Mouse (Mus musculus) urinary bladder, postnatal 14 days (tissue): ENCODE measurements at regions not wholly inside any gene's neighbourhood (a gene's known extent, or its start where the extent isn't known, plus 50 kb on each side); places are given as distances from the start of the nearest gene placed in this dataset.
"Not testable (repeated sequence)": the region's sequence is repeated elsewhere in the genome, so short reads cannot be mapped to it uniquely, and the experiment has no call there.

ENCODE experiments used
- DNase-seq: peaks from one replicate; pipeline ENCODE4 v3.0.0; 2021; ENCODE audit warnings: low spot score

DNA sequence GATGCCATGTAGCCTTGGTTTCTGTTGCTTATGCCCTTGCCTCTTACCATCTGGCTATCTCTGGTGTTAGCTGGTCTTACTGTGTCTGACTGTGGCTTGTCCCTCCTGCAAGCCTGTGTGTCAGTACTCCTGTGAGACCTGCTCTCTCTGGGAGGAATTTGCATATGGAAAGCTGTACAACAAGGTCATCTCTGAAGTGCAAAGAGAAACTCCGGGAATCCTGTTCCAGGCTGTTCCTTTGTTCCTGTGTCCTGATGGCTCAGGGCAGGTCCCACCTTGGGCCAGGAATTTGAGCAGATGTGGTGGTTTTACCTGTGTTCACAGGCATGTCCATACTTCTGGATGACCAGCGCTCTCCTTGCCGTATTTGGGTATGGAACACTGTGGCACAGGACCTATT is 218.6 kb upstream of the Nsun6 start:
- no peak for DNase-seq

DNA sequence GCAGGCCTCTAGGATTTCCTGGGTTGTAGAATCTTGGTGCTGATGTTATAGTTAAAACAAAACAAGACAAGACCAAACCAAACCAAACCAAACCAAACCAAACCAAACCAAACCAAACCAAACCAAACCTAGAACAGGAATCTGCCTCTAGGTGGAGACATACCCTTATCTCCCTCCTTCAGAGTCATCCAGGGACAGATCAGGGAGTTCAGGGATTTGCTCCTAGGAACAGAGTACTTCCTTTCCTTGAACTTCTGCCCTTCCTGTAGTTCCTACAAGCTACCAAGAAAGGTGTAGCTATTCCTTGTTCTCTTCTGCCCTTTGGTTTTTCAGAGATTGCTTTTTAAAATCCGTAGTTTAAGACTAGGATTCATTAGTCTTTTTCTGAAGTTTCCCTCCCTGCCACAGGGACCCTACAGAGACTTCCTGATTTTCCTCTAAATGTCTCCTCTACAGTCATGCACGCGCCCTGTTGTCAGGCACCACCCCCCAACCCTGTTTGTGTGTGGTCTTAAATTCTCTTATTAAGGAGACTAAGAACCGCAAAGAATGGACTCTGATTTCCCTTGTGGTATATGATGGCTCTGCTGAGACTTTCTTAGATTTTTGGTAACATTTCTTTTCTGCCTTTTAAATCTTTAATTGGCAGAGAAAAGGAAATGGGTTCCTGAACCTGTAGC is 205.8 kb upstream of the Nsun6 start:
- no peak for DNase-seq

DNA sequence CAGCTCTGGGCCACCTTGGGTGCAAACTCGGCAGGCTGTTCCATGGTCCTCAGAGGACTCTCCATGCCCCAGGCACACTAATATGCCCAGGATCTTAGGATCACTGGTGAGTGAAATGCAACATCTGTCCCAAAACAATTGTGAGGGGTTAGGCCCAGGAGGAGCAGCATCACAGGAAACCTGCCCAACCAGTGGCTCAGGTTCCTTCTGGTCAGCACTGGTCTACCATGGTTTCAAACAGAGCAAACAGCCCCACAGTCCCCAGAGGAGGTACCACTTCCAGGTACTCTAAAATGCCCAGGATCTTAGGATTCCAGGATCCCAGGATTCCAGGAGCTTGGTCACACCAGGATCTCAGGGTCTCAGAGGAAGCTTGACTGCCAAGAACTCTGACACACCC is 187.4 kb upstream of the Nsun6 start:
- DNase-seq, result not testable (repeated sequence)

DNA sequence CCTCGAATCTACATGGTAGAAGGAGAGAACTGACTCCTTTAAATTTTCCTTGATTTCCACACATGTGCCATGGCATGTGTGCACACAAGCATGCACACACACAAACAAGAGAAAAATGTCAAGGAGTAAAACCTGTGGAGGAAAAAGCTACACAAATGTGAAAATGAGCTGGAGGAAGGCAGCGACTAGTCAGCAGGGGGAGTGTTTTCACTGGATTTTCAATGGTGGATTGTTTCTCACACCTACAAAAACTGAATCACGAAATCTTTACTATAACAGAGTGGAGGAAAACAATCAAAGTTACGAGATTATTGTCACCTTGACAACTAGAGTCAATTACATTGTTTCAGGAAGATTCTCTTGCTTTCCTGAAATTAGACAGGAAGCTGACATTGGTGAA is 167.0 kb upstream of the Nsun6 start:
- no peak for DNase-seq

DNA sequence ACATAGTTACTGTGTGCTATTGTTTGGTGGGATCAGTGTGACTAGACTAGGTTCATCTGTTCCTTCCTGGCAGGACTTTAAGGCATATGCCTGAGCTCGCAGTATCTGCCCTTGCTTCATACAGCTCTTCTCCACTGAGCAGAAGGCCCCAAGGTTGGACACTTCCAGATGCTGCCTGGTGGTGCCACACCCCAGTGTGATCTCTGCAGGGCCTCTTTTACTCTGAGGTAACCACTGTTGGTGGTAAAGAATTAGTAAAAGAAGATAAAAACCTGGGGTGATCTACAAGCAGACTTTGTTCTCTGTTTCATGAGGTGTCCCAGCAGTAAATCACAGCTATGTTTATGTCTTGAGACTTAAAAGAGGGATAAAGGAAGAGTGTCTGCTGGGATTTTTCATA is 133.2 kb upstream of the Nsun6 start:
- no peak for DNase-seq

DNA sequence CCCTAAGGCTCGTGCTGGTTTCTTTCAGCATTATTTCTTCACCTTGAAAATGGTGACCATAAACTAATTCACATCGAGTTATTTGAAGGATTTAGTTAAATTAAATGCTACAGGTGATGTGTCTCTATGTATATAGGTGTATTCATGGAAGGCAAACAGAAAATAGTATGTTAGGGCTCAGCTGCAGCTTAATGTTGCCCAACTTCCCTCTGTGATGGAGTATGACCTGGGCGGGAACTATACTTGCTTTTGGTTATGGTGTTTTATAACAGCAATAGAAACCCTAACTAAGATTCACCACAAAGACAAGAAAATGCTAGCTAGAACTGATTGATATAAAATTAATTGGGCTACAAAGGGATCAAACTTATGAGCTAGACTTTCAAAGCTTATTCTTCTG is 126.1 kb upstream of the Nsun6 start:
- DNase-seq, result no peak

DNA sequence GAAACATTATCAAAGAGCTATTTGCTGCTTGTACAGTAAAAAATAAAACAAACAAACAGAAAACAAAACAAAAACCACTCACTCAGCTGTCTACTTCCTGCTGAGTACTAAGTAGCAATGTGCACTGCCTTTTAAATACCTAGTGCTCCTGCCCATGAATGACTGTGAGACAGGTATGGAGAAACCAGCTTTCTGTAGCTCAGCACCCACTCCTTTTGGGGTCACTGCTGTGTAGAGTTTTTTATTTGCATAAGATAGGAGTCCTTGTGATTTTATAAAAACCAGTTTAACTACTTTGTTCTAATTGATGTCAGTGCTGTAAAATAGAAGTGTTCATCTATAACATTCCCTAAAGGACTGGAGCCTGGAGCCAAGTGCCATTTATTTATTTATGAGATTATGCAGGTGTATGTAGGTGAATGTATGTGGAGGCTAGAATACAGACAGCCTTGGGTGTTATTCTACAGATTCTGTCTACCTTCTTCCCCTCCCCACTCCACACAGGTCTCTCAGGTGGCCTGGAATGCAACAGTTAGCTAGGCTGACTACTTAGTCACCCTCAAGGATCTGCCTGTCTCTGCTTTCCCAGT is 111.7 kb upstream of the Nsun6 start:
- DNase-seq, result no peak

DNA sequence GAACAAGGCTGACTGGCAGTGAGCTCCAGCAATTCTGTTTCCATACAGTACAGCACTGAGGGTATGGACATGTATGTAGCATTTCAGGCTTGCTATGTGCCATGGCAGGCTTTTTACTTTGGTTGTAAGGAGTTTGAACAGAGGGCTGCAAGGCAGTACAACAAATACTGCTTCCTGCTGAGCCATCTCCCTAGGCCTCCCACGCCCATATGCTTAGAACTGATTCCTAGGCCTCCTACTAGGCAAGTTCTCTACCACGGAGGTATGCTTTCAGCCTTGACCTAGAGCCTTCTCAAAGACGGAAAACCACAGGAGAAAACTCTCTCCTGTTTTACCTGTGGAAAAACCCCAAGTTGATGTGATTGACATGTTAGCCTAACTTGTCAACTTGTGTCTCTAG is 111.0 kb upstream of the Nsun6 start:
- no peak for DNase-seq

DNA sequence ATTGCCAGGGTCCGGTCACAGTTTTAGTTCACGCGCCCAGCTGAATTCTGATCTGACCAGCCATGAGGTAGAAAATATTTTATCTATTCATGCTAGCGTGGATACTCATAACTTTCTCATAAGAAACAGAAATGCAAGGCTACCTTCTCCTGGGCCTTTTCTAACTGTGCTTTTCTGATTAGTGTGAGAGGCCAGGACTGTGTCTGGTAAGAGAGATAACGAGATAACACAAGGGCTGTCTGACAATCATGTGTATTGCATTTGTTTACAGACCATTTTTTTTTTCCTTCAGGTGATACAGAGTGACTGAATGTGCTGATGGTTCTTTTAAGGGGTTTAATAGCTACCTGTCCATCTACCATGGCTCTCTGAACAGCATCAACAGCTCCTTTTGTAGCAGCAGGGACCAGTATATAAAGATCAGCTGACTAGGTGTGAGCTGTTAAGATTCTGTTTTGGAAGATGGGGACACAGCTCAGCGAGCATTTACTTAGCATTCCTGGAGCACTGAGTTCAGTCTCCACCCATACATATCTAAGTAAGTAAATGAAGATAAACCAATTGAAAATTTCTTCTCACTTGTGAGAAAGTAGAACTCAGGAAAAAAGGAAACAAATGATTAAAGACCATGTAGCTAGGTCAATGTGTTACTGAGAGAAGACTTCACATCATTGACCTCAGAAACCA is 109.0 kb upstream of the Nsun6 start:
- no peak for DNase-seq

DNA sequence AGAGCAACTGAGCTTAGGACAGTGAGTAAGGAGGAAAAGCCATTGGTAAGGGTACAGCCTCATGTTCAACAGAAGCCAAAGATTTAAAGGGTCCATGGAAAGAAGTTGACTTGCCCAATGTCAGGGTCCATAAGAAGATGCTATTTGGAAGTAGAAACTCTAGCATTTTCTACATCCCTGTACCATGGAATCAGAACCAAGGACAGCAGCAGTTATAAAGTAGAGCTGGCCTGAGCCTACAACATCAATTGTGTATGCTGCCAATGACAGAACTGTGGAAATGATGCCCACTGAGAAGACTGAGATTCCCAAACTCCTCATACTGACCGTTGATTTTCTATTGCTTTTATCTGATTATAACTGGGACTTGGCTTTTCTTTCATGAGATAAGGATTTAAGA is 107.0 kb upstream of the Nsun6 start:
- no peak for DNase-seq

DNA sequence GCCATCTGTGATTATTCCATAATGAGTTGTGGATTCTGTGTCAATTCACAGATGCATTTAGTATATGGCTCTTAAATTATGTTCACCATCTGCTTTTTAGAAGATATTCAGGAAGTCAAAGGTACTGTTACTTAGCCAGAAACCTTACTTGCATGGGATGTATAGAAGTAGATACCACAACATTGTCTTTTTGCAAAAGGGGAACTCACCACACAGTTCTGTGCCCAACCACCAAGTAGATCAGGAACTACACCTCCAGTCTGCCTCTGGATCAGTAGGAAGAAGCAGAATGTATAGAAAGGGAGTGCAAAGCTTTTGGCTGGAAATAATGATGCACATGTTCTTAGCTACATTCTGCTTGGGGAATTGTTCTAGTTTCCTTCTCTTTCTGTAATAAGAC is 102.8 kb upstream of the Nsun6 start:
- no peak for DNase-seq

DNA sequence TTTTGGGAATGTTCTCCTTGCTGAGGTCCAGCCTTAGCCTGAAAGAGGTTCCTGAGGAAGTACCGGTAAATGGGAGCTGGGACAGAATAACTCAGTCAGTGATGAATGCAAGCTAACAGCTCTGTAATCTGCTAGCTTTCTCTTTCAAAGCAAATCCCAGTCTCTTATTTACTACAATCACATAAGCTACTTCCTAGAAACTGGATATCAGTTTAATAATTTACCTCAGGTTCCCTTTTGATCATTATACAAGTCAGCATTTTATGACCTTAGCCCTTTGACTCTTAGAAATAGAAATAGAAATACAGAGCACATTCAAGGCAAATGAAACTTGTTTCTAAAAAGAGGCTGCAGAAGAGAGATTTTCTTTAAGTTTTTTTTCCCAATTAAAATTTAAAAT is 96.0 kb upstream of the Nsun6 start:
- no peak for DNase-seq

DNA sequence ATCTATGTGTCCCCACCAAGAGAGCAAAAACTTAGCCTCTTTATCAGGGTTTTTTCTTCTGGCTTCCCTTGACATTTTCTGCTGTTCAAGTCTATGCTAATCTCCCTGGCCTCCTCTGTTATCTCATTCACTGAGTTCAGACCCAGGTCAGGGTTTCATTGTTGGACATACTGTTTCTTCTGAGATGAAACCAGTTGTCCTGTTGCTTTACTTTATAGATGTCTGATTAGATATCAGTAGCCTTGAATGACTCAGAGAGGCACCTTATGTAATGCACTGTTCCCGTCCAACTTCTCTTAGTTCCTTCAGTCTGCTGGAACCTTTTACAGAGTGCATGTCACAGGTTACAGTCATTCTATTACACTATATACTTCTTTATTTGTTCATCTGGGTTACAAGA is 93.5 kb upstream of the Nsun6 start:
- peak; percentile 16 for DNase-seq

DNA sequence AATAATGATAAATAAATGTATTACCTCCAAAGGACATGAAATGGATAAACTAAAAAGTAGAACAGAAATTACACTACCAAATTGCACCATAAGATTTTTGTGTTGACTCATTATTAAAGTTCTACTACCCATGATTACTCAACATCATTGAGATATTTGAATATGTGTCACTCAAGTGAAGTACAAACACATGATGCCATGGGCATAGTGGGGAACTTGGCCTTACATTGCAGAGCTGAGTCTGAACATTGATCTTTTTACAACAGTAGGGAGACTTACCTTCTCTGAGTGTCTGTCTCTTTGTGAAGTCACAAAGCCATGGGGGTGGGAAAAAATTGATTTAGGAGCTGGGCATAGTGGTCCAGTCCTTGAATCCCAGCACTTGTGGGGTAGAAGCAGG is 92.1 kb upstream of the Nsun6 start:
- no peak for DNase-seq

DNA sequence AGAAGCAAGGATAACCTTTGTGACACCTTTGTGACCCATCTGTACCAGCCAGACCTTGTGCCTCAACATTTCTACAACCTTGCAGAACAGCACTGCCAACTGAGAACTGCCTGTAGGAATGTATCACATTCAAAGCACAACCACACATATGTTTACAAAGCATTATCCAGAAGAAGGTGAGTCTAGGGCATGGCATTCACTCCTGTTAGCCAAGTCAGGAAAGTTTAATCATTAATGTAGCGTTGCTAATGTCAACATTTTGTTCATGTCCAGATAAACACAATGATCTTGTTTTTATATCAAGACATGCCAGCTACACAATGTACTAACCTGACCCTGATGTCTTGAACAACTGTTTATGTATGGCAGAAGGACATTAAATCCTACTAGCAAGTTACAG is 91.5 kb upstream of the Nsun6 start:
- DNase-seq, result peak; percentile 7

DNA sequence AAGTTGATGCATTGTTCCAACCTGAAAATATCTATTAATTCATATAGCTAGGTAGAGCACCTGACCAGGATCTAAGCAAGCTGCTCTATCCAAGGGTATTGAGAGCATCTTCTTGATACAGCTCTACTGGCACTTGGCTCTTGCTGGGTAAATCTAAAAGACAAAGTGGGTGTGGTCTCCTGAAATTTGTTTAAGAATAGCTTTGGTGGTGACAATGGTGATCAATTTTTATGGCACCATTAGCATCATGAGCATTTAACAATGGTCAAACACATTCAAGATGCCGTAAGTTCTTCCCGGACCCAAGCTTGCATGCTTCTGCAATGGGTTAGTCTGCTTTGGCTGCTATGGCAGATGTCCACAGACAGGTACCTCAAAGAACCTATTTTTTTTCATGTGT is 89.9 kb upstream of the Nsun6 start:
- DNase-seq, result no peak

DNA sequence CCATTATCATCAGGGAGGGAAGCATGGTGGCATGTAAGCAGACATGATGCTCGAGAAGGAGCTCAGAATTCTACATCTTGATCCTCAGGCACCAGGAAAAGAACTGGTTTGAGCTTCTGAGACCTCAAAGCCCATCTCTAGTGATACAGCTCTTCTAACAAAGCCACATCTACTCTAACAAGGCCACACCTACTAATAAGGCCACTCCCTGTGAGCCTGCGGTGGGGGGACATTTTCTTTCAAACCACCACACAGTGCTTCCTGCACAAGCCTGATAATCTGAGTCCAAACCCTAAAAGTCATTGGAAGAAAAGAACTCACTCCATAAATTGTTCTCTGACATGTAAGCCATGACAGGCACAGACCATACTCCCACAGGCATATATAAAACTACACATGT is 85.0 kb upstream of the Nsun6 start:
- no peak for DNase-seq
